Mouse (Mus musculus): ENCODE results near the gene Rnf126.
A peak's percentile ranks its signal among the peaks of the same experiment; 100 is the strongest.

Gene Rnf126

DNA sequence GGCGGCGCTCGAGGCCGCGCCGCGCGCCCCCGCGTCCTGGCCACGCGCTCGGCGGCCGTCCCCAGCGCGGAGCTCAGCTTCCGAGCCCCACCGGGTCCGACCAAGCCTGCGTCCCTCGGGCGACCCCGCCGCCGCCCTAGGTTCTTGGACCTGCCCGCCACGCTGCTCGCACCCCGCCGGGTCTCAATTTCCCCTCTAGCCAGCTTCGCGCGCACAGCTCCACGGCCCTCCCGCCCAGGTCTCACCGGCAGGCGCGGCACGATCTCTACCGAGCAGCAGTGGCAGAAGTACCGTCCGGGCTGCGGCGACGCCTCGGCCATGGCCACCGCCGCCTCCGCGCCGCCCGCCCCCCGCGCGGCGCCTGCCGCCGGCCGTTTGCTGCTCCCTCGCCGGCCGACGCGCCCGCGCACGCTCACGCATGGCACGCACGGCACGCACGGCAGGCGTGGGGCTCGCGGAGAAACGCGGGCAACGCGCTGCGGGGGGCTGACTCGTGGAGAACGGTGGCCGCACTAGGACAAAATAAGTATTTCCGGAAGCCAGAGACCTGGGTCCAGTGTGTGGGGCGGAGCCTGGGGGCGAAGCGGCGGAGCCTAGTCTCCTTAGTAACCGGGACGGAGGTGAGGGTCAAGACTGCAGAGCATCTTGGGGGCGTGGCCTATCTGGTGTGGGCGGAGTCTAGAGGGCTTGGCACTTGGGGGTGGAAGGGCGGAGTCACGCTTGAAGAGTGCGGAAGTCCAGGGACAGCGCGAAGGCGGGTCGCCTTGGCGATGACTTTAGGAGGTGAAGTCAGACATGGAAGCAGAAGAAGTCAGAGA, at the start of gene Rnf126:
Gene Rnf126, minus strand, starts transcription at position 445 of the 818 bp plus-strand sequence.
- DNase-seq (ENCODE audit: low read depth, low spot score) = peak; percentile 99

DNA sequence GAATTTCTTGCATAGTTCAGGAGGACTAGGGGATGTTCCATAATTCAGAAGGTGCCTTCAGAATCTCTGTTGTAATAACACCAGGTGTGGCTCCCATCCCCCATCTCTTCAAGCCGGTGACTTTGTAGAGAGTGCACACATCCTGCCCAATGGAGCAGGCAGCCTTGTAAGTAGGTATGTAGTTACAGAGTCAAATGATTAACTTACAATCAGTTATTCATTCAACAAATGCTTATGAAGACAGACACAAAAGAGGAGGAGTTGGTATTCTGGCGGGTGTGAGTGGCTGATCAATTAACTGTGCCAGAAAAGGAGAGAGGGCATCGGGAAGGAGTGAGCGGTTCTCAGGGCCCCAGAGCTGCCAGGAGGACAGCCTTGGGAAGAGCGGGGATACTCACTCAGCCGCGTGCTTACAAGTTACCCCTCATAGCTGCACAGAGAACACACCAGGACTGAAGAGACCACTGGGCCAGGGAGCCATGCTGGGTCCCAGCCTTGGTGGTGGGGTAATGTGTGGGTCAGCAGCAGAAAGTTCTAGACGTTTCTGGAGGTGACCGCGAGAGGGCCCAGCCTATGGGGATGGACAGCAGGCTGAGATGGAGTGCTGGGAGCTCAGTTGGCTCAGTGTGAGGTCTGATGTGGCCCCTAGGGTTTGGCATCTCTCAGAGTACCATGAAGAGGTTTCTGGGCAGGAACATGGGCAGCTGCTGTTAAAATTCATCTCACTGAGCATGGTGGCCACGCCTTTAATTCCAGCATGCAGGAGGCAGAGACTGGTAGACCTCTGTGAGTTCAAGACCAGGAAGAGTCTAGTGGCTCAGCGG, 49.1 kb upstream of the Rnf126 start:
- no peak for DNase-seq (ENCODE audit: low read depth, low spot score)

DNA sequence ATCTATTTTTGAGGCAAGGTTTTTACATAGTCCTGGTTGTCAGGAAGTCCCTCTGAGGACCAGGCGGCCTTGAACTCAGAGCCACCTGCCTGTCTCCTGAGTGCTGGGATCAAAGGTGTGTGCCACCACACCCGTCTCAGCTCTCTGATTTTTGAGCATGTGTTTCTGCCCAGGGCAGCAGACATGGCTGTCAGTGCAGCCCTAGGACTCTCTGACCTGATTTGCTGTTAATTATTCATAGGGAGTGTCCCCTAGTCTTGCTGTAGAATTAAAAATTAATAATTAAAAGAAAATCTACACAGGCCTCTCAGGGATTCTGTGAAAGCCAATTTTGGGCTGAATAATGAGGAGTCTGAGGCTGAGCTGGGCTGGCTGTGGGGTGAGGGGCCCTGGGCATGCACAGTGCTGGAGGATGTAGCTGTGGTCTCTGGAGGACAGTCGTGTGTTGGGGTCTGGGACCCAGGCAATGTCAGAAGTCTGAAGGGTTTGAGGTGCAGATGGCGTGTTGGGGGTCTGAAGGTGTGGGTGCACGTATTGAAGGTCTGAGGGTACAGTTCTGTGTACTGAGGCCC, 47.6 kb upstream of the Rnf126 start:
- no peak for DNase-seq (ENCODE audit: low read depth, low spot score)

DNA sequence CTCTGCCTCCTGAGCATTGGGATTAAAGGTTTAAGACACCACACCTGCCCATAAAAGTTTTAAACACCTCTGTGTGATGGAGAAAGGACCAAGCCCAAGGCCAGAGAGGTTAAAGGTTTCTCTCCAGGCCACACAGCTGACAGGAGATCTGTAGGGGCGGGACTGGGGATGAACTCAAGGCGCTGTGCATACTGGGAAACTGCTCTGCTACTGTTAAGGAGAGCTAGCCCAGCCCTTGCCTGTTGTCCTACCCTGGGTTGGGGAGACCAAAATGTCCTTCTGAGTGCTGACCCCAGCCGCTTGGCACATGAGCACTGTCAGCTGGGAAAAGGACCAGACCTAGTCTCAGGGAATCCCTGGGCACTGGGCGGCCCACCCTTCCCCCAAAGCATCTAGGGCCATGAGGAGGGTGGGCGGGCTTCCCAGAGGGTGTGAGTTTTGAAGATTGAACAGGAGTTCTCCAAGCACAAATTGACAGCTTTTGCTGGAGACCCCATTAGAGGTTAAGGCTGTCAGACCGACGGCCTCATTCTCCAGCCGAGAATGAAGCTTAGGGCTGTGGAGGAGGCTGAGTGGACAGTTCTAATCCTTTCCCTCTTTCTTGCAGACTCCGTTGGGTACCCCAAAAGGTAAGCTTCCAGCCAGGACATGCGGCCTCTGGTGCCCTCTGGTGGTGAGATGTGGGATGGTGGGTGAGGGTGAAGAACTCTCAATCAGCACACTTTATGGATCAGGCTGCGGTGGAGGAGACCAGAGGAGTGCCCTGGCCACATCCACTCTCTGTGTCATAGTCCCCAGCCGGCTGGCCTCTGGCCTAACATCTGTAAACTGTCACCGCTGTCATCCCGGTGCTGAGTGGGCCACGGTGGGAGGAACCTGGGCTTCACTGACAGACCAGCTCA, 45.2 kb upstream of the Rnf126 start:
- DNase-seq (ENCODE audit: low read depth, low spot score) = peak; percentile 86

DNA sequence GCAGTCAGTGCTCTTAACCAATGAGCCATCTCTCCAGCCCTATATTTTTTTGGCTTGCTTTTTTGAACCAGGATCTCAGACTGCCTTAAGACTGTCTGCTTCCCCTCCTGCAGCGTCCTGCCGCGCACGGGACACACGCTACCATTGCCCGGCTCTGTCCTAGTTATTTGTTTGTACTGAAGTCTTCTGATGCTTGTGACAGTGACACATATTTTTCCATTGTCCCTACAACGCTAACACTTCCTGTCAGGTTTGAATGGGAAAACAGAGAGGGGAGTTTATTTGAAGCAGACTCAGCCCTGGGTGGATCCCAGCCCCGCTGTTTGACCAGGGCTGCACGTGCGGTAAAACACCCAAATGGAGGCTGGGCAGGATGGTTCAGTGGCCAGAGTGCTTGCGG, 42.0 kb upstream of the Rnf126 start:
- no peak for DNase-seq (ENCODE audit: low read depth, low spot score)

DNA sequence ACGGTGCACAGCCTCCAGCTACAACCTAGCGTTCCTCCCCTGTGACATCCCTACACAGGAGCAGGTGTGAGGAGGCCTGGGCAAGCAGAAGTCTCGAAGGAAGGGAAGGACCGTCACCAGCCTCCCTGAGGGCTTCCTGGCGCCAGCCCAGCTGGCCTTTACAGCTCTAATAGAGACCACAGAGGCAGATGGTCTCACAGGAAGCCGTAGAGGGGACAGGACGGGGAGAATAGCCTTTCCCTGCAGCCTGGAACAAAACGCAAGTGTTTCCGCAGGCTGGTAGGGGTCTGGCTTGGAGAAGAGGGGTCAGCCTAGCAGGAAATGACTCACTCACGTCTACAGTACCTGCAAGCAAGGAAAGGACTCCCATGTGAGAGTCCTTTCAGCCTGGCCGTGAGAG, 41.1 kb upstream of the Rnf126 start:
- DNase-seq (ENCODE audit: low read depth, low spot score) = peak; percentile 81

DNA sequence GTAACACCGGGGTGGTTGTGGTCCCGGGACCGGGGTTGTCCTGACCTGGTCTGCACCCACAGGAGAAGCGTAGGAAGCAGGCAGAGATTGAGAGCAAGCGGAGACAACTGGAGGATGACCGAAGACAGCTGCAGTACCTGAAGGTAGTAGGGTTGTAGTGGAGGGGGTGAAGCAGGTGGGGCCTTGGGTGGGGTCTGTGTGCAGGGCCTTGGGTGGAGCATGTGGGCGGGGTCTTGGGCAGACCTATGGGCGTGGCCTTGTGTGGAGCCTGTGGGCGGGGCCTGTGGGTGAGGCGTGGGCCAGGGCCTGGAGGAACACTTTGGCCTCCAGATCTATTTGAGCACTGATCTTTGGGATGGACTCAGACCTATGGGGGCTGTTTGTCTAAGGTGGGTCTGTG, 40.2 kb upstream of the Rnf126 start:
- DNase-seq (ENCODE audit: low read depth, low spot score) = no peak

DNA sequence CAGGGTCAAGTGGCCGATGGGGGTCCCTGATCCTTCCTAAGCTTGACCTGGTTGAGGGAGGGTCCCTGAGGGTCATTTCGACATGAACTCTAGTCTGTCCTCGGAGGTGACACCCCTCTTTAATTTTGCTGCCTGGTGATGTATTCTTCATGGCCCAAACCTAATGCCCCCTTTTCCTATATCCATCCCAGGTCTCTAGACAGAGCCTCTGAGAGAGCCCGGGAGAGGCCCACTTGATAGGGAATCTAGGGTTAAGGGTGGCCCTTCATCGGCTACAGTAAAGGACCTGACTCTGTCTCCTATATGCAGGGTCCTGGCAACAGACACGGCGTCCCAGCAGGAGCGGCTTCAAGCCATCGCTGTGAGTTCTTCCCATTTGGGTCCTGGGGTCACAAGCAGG, 39.6 kb upstream of the Rnf126 start:
- DNase-seq (ENCODE audit: low read depth, low spot score) = no peak

DNA sequence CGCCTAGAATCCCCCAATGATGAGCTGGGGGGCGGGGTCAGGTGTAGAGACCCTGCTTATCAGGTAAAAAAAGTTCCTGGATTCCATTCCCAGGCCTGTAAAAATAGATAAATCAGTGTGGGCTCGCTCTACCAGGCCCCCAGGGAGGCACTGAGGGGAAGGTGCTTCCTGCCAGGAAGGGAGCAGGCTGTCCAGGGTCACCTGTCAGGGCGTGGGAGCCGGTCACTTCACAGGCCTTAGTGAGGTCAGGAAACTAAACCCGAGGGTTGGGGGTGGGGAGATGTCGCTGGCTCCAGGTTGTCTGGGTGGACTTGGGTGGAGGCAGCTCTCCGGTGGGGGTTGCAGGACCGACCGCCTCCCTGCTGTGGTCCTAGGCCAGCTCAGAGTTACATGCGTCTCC, 38.9 kb upstream of the Rnf126 start:
- DNase-seq (ENCODE audit: low read depth, low spot score) = no peak

DNA sequence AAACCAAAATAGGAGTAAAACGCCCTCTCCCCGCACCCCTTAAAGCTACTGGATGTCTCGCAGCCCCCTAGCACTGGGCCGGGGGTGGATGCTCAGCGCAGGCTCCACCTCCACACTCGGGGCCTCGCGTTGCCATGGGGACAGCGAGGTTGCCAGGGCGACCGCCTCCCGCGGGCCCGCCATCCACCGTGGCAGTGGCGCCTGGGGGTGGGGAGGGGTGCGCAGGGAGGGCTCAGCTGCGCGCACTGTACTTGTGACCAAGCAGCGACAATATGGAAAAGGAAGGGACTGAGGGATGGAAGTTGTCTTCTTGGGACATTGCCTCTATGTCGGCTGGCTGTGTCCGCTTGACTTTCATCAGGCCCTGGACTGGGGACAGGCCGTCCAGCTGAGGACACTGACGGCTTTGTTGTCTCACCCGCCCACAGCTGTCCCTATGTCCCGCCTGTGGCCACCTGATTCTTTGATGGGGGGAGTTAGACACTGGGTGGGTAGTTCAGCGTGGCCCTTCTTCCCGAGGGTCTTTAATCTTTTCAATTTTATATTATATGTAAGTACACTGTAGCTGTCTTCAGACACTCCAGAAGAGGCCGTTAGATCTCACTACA, 37.1 kb upstream of the Rnf126 start:
- DNase-seq (ENCODE audit: low read depth, low spot score) = peak; percentile 96

DNA sequence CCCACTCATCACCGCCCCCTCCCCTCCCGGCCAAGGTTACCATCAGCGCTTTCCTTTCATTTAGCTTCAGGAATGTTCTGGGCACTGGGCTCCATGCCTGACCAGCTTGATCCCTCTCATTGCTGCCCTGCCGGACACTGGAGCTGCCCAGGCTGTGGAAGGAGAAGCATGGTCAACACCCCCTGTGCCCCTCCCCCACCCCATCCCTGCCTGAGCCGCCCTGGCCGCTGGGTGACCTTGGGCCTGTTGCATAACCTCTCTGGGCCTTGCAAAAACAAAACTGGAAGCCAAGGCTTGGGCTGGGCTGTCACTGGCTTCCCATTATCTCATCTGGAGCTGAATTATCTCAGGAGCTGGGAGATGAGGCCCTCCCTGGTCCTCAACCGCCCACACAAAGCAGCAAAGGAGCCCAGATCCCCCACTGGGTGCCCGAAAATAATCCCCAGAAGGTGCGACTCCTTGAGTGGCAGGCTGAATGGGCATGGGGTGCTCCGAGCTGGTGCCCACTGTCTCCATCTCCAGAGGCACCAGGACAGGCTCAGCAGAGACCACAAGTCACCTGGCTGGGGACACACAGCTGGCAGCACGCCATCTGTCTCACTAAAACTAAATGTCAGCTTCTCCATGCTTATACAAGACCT, 35.7 kb upstream of the Rnf126 start:
- DNase-seq (ENCODE audit: low read depth, low spot score) = peak; percentile 82

DNA sequence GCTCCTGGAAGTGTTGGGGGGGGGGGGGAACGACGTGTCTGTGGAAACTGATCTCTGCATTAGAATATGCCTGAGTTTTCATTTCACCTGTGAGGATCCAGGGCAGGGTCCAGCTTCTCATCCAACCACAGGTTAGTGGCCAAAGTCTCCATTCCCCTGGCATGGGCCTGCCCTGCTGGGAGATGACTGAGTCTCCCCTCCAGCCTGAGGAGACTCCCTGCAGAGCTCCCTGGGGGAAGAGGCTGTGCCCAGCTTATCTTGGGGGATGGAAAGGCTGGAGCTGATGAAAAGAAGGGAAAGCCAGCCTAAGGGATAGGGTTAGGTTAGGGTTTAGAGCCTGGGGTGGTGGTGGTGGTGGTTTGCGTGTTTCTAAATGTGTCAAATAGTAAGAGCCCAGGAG, 35.1 kb upstream of the Rnf126 start:
- no peak for DNase-seq (ENCODE audit: low read depth, low spot score)

DNA sequence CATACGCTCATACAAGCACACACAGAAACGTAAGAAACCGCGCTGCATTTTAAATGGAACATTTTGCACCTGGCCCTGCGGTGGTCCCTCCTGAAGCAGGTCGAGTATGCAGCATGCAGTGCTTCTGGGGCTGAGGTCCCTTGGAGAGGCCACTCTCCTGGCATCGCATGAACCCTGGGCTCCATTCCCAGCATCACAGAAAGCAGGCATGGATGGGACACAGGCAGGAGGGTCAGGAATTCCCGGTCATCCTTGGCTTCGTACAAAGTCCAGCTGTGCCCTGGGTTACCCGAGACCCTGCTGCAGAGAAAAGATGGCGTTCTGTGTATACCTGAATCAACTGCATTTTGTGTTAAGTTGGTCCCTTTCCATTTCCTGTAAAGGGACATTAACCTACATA, 33.8 kb upstream of the Rnf126 start:
- no peak for DNase-seq (ENCODE audit: low read depth, low spot score)

DNA sequence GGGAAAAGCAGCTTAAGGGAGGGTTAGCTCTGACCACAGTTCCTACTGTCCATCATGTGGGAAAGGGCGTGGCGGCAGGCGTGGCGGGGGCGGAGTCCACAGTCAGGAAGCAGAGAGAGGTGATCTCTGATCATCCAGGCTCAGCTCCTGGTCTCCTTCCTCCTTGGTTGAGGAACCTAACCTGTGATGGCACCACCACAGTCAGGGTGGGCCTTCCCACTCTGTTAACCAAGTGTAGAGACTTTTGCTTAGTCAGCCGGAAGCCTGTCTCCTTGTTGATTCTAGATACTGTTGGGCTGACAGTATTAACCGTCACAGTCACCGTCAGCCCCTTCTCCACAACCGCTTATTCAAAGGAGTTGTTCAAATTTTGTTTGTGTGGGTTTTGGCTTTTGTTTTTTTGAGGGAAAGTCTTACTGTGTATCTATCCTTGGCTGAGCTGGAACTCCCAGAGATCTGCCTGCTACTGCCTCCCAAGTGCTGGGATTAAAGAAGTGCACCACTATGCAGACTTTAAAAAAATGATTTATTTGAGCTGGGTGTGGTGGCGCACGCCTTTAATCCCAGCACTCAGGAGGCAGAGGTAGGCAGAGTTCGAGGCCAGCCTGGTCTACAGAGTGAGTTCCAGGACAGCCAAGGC, 31.7 kb upstream of the Rnf126 start:
- no peak for DNase-seq (ENCODE audit: low read depth, low spot score)

DNA sequence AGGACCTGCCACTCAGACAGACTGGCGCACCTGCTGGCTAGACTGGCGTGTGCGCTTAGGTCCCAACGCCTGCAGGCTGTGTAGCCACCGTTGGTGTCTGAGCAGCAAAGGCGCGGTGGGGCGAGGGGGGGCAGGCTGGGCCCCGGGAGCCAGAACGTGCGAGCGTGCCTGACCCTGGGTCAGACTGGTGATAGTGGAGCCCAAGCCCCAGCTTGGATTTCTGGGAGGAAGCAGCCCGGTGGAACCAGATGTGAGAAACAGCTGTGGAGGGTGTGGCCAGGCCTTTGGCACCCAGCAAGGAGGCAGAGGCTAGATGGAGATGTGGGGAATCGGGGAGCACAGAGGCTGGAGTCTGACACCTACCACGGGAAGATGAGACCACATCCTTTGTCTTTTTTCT, 30.6 kb upstream of the Rnf126 start:
- DNase-seq (ENCODE audit: low read depth, low spot score) = no peak

DNA sequence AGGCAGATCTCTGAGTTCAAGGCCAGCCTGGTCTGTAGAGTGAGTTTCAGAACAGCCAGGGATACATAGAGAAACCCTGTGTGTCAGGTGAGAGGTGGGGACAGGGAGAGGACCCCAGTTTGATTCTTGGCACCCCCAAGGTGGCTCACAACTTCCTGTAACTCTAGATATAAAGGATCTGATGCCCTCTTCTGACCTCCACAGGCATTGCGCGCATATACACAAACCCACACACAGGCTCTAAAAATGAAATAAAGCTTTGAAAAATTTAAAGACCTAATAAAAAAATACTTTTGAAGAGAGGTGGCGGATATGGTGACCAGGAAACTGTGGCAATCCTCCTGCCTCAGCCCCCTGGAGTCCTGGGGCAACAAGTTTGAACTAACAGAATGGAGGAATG, 29.2 kb upstream of the Rnf126 start:
- no peak for DNase-seq (ENCODE audit: low read depth, low spot score)

DNA sequence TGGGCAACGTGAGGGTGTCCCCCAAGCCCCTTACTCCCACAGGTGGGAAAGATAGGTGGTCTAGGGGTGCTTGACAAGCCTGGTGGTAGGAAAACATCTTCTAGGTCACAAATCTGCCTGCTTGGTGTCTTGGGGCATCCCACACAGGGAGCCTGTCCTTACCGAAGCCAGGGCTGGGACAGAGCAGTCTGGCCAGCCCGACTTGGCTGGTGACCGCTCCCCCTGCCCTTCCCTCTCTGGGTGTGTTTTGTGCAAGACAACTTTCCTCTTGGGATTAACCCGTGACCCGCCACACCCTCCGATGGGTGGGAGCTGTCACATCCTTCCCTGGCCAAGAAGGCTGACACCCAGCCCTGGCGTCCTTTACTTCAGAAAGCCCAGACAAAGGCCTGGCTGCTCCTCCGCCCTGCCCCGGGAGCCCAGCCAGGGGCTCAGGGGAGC, 27.8 kb upstream of the Rnf126 start:
- peak; percentile 53 for DNase-seq (ENCODE audit: low read depth, low spot score)

DNA sequence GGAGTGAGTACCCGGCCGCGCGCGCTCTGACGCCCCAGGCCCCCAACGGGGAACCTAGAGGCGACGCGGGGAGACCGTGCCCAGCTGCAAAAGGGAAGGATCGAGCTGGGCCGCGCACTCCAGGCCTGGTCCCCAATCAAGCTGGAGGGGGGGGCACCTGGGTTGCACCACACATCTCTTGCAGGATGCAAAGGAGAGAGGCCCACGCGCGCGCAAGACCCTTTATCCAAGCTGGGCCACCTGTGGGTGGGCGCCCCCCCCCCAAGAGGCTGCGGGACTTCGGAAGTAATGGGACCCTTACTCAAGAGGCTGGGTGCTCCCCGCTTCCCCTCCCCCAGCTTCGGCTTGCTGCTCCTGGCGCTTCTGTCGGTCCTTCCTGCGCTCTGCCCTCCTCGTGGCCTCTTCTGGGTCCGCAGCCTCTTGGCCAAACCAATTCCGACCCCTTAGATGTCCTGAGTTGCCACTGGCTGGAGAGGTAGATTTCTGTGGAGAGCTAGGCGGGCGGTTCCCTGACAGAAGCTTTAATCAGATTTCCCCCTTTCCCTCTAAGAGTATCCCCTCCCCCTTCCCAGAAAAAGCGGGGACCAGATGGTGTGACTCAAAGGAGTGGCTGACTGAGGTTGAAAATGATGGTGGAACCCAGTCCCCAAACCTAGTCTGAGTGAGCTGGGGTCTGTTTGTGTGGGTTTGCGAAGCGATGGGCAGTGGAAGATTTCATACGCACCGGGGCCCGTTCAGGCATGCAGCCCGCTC, 27.2 kb upstream of the Rnf126 start:
- peak; percentile 88 for DNase-seq (ENCODE audit: low read depth, low spot score)

DNA sequence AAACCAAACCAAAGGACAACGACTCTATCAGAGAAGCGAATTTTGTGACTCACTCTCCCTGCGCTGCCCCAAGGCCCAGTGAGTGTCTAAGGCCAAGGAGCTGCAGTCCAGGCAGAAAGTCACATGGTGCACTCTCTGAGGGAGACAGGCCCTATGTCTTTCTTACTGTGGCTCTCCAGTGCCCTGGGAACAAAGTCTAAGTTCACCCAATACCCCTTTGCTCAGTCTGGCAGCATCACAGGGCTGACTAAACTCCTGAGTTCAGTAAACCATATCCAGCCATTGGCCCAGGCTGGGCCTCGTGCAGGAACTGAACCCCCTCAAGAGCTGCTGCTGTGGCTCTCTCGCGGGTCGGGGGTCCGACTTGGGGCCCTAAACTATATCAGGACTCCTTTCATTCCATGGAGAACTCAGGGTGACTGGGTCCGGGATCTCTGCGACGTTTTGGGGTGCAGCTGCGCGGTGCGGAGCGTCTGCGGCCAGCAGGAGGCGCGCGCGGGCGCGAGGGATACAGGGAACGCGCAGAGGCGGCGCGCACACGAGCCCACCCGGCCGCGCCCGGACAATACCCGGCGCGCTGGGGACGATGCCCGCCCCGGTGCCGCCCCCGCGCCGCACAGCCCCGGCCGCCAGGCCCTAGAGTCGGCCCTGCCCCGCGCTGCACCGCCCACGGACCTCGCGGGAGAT, 26.4 kb upstream of the Rnf126 start, which contains the start of gene Palm:
Gene Palm, plus strand, starts transcription at position 522 of the 687 bp plus-strand sequence.
- DNase-seq (ENCODE audit: low read depth, low spot score) = peak; percentile 86

All from brain, adult 2 months (tissue).